Comparison of ENCODE assay signal across 31 mouse cellular contexts in genomic region chr9:54287804-54288203, GRCm38 (mm10). TPM values are rescaled to one million over a fixed set of nuclear protein-coding genes. Genes with fewer than 3 reads are reported as not detected.
"Had no signal": no experiment of that assay in that cellular context is flagged by ENCODE, and none has a peak within 500 bp of the region (broad histone marks: within the 10 kb centered on the region; RNA-seq: fewer than 3 reads in every experiment).

No protein-coding gene starts in this region.

- H3K4me2 ChIP-seq: heart, embryonic 11.5 days; heart, embryonic 13.5 days; heart, embryonic 15.5 days; hindbrain, embryonic 13.5 days; hindbrain, embryonic 15.5 days; limb, embryonic 13.5 days; limb, embryonic 15.5 days; liver, embryonic 12.5 days had no signal

- H3K36me3 ChIP-seq: heart, embryonic 13.5 days; heart, embryonic 15.5 days; hindbrain, embryonic 13.5 days; hindbrain, embryonic 15.5 days; limb, embryonic 13.5 days; limb, embryonic 15.5 days; liver, embryonic 12.5 days had no signal

- ATAC-seq: hindbrain, postnatal 0 days; intestine, embryonic 16.5 days; liver, embryonic 12.5 days had no signal

- DNase-seq: gastrocnemius, adult 2 months; gastrocnemius, postnatal 14 days; gastrocnemius, postnatal 36 days; heart, adult 2 months; heart, postnatal 14 days; heart, postnatal 36 days; kidney, adult 18-20 months; kidney, adult 8-10 months; kidney, postnatal 14 days; layer of hippocampus, adult 9-11 months; layer of hippocampus, postnatal 36 days; left cerebral cortex, postnatal 4 days had no signal

- H3K4me3 ChIP-seq: gastrocnemius, adult 2 months; heart, adult 2 months; heart, embryonic 13.5 days; heart, embryonic 15.5 days; hindbrain, embryonic 13.5 days; hindbrain, embryonic 15.5 days; limb, embryonic 13.5 days; limb, embryonic 15.5 days; liver, embryonic 12.5 days had no signal

- H3K4me1 ChIP-seq: liver, embryonic 12.5 days had no signal

- H3K9ac ChIP-seq: heart, embryonic 13.5 days; heart, embryonic 15.5 days; hindbrain, embryonic 13.5 days; hindbrain, embryonic 15.5 days; limb, embryonic 13.5 days; limb, embryonic 15.5 days; liver, embryonic 12.5 days; liver, embryonic 14.5 days had no signal

- H3K9me3 ChIP-seq: heart, embryonic 13.5 days; heart, embryonic 15.5 days; hindbrain, embryonic 13.5 days; hindbrain, embryonic 15.5 days; limb, embryonic 13.5 days; limb, embryonic 15.5 days; liver, embryonic 12.5 days had no signal

- H3K27ac ChIP-seq: gastrocnemius, adult 2 months; heart, adult 2 months; heart, embryonic 13.5 days; heart, embryonic 15.5 days; hindbrain, embryonic 13.5 days; hindbrain, embryonic 15.5 days; hindbrain, postnatal 0 days; limb, embryonic 13.5 days; limb, embryonic 15.5 days; liver, embryonic 12.5 days; liver, embryonic 14.5 days had no signal

RNA-seq across cellular contexts. Expression of gene Gldn, which starts 1.5 kb away (rescaled TPM):
- polyA plus RNA-seq: heart, embryonic 11.5 days; heart, embryonic 13.5 days; heart, embryonic 15.5 days; heart, postnatal 0 days; intestine, embryonic 14.5 days; intestine, embryonic 16.5 days; liver, adult 2 months; liver, embryonic 14.5 days; liver, embryonic 16.5 days had no signal

RNA-seq across cellular contexts. Expression of gene Cyp19a1, which starts 19.9 kb away (rescaled TPM):
- polyA plus RNA-seq: gonadal fat pad, adult 2 months; heart, adult 2 months; heart, embryonic 11.5 days; heart, embryonic 13.5 days; heart, embryonic 15.5 days; heart, postnatal 0 days; hindbrain, embryonic 11.5 days; hindbrain, embryonic 13.5 days; hindbrain, postnatal 0 days; intestine, embryonic 14.5 days; intestine, embryonic 16.5 days; large intestine, adult 2 months; limb, embryonic 11.5 days; limb, embryonic 13.5 days; limb, embryonic 15.5 days; liver, adult 2 months; liver, embryonic 12.5 days; liver, embryonic 14.5 days; liver, embryonic 16.5 days had no signal
